ENCODE assay signal across 13 mouse cellular contexts in genomic region chr12:99239735-99240134, GRCm38 (mm10).
DNase-seq lines count a peak whose midpoint lies in the region; ATAC-seq and TF ChIP-seq lines count a peak whose summit lies in the region.
"Had no signal": no experiment of that assay in that cellular context is flagged by ENCODE, and none has a peak within 500 bp of the region (broad histone marks: within the 10 kb centered on the region; RNA-seq: fewer than 3 reads in every experiment).

No protein-coding gene starts in this region.

- no peak overlapping the region for H3K4me2 ChIP-seq in embryonic facial prominence, embryonic 13.5 days
- no peak overlapping the region for H3K4me2 ChIP-seq in lung, postnatal 0 days (replicated peaks; ENCODE audit: low read depth, low read length)
- H3K4me2 ChIP-seq in intestine, embryonic 15.5 days (replicated peaks): no peak overlapping the region
- no peak overlapping the region for H3K4me2 ChIP-seq in stomach, embryonic 16.5 days (ENCODE audit: low read depth, low read length)
- H3K4me2 ChIP-seq: embryonic facial prominence, embryonic 12.5 days; liver, embryonic 15.5 days had no signal

- 57% methylated on average over 11 of the region's 11 CpGs for WGBS in embryonic facial prominence, embryonic 13.5 days
- 92% methylated on average over 11 of the region's 11 CpGs for WGBS in embryonic facial prominence, embryonic 10.5 days
- WGBS in lung, postnatal 0 days: 41% methylated on average over 11 of the region's 11 CpGs
- 56% methylated on average over 11 of the region's 11 CpGs for WGBS in intestine, embryonic 15.5 days
- WGBS in stomach, embryonic 16.5 days: 45% methylated on average over 11 of the region's 11 CpGs

- no peak overlapping the region for H3K9ac ChIP-seq in embryonic facial prominence, embryonic 13.5 days
- no peak overlapping the region for H3K9ac ChIP-seq in lung, postnatal 0 days (replicated peaks; ENCODE audit: low read depth)
- H3K9ac ChIP-seq in intestine, embryonic 15.5 days: no peak overlapping the region
- no peak overlapping the region for H3K9ac ChIP-seq in stomach, embryonic 16.5 days (ENCODE audit: low read length)
- H3K9ac ChIP-seq: embryonic facial prominence, embryonic 12.5 days; liver, embryonic 15.5 days had no signal

- H3K36me3 ChIP-seq in embryonic facial prominence, embryonic 13.5 days: no peaks in the 10 kb centered on the region
- H3K36me3 ChIP-seq in embryonic facial prominence, embryonic 10.5 days (replicated peaks): no peaks in the 10 kb centered on the region
- H3K36me3 ChIP-seq in lung, postnatal 0 days (ENCODE audit: insufficient read depth, low read length): no peaks in the 10 kb centered on the region
- no peaks in the 10 kb centered on the region for H3K36me3 ChIP-seq in intestine, embryonic 15.5 days
- H3K36me3 ChIP-seq in stomach, embryonic 16.5 days (ENCODE audit: control insufficient read depth, insufficient read depth, low read length): no peaks in the 10 kb centered on the region
- H3K36me3 ChIP-seq: embryonic facial prominence, embryonic 12.5 days; liver, embryonic 15.5 days had no signal

- no peaks in the 10 kb centered on the region for H3K27me3 ChIP-seq in embryonic facial prominence, embryonic 13.5 days
- no peaks in the 10 kb centered on the region for H3K27me3 ChIP-seq in embryonic facial prominence, embryonic 10.5 days (replicated peaks; ENCODE audit: low read depth, poor library complexity, severe bottlenecking)
- no peaks in the 10 kb centered on the region for H3K27me3 ChIP-seq in lung, postnatal 0 days (replicated peaks; ENCODE audit: insufficient read depth, low read length)
- H3K27me3 ChIP-seq in intestine, embryonic 15.5 days (replicated peaks): no peaks in the 10 kb centered on the region
- H3K27me3 ChIP-seq in stomach, embryonic 16.5 days (ENCODE audit: control insufficient read depth, insufficient read depth, low read length): no peaks in the 10 kb centered on the region
- H3K27me3 ChIP-seq: embryonic facial prominence, embryonic 12.5 days; liver, embryonic 15.5 days had no signal

- 0 out of 2 replicates have a peak, but pooled peaks have one; percentile 44 for ATAC-seq in embryonic facial prominence, embryonic 13.5 days (ENCODE audit: insufficient number of reproducible peaks, insufficient read depth, low FRiP score, low TSS enrichment, low read depth)
- ATAC-seq in lung, postnatal 0 days: peak; percentile 54
- peak; percentile 61 for ATAC-seq in intestine, embryonic 15.5 days
- peak; percentile 72 for ATAC-seq in stomach, embryonic 16.5 days (ENCODE audit: insufficient read depth, low FRiP score)

- peaks cover 56% of the 10 kb centered on the region for H3K4me1 ChIP-seq in embryonic facial prominence, embryonic 13.5 days
- H3K4me1 ChIP-seq in embryonic facial prominence, embryonic 10.5 days: peaks cover 19% of the 10 kb centered on the region
- no peaks in the 10 kb centered on the region for H3K4me1 ChIP-seq in lung, postnatal 0 days (ENCODE audit: insufficient read depth, low read depth, low read length)
- peaks cover 14% of the 10 kb centered on the region for H3K4me1 ChIP-seq in intestine, embryonic 15.5 days (replicated peaks)
- peaks cover 14% of the 10 kb centered on the region for H3K4me1 ChIP-seq in stomach, embryonic 16.5 days (ENCODE audit: control insufficient read depth, insufficient read depth, low read length)

- no peak overlapping the region for H3K27ac ChIP-seq in embryonic facial prominence, embryonic 13.5 days
- no peak overlapping the region for H3K27ac ChIP-seq in embryonic facial prominence, embryonic 10.5 days (replicated peaks)
- H3K27ac ChIP-seq in lung, postnatal 0 days (ENCODE audit: low read length): peak overlapping the region; percentile 20; the same call in 1 of the 2 replicates
- H3K27ac ChIP-seq in intestine, embryonic 15.5 days: no peak overlapping the region
- 0 out of 2 replicates have a peak overlapping the region, but pooled peaks have one; percentile 12 for H3K27ac ChIP-seq in stomach, embryonic 16.5 days (ENCODE audit: low read length)
- H3K27ac ChIP-seq: embryonic facial prominence, embryonic 12.5 days; kidney, postnatal 0 days; left cerebral cortex, adult 2 months; liver, embryonic 15.5 days had no signal

- no peak for TF ChIP-seq CTCF in lung, postnatal 0 days (IDR thresholded peaks at IDR 0.05)

- H3K4me3 ChIP-seq in embryonic facial prominence, embryonic 13.5 days: no peak overlapping the region
- no peak overlapping the region for H3K4me3 ChIP-seq in embryonic facial prominence, embryonic 10.5 days
- no peak overlapping the region for H3K4me3 ChIP-seq in lung, postnatal 0 days (ENCODE audit: low read depth, low read length)
- no peak overlapping the region for H3K4me3 ChIP-seq in intestine, embryonic 15.5 days (replicated peaks)
- no peak overlapping the region for H3K4me3 ChIP-seq in stomach, embryonic 16.5 days (replicated peaks; ENCODE audit: low read length)
- H3K4me3 ChIP-seq: embryonic facial prominence, embryonic 12.5 days; left cerebral cortex, adult 2 months; liver, embryonic 15.5 days had no signal

- no peaks in the 10 kb centered on the region for H3K9me3 ChIP-seq in embryonic facial prominence, embryonic 13.5 days
- no peaks in the 10 kb centered on the region for H3K9me3 ChIP-seq in embryonic facial prominence, embryonic 10.5 days
- H3K9me3 ChIP-seq in lung, postnatal 0 days (ENCODE audit: low read length): no peaks in the 10 kb centered on the region
- no peaks in the 10 kb centered on the region for H3K9me3 ChIP-seq in intestine, embryonic 15.5 days
- no peaks in the 10 kb centered on the region for H3K9me3 ChIP-seq in stomach, embryonic 16.5 days (replicated peaks; ENCODE audit: control insufficient read depth, low read length)
- H3K9me3 ChIP-seq: embryonic facial prominence, embryonic 12.5 days; liver, embryonic 15.5 days had no signal

- no peak for TF ChIP-seq EP300 in lung, postnatal 0 days (IDR thresholded peaks at IDR 0.05)

- DNase-seq in embryonic facial prominence, embryonic 10.5 days (ENCODE audit: low spot score): no peak
- DNase-seq in lung, postnatal 0 days (ENCODE audit: low spot score): peak; percentile 40
- no peak for DNase-seq in lung, postnatal 36 days
- DNase-seq in thymus, postnatal 4 days: no peak
- DNase-seq in Muller cell, postnatal 12 days (ENCODE audit: inconsistent ontology term): no peak
- DNase-seq: right cerebral cortex, adult 18-20 months had no signal

Comparison
In these comparisons a context has a peak if more than half of its experiments do, and no peak if none do; other contexts are left out.
1. H3K27ac ChIP-seq: peak in lung, postnatal 0 days (single experiment) and stomach, embryonic 16.5 days (single experiment); none in embryonic facial prominence, embryonic 13.5 days (single experiment), embryonic facial prominence, embryonic 10.5 days (single experiment) and intestine, embryonic 15.5 days (single experiment).
2. Peak in every context shown above with its lines, with median percentiles within 50 percentile points of each other: ATAC-seq.